Mouse (Mus musculus) frontal cortex, adult (tissue): Measurements from ENCODE around the gene Fgf18.

Experiments
- ATAC-seq: cut with Nextera tagmentation; 2 replicates; pipeline ENCODE4 v1.9.2; 2017; ENCODE audit warnings: mild to moderate bottlenecking, moderate library complexity, mixed read lengths; ENCODE audit not compliant: low TSS enrichment

Fgf18 gene

GRCm38 (mm10) chr11:33147171-33147571, at the start of gene Fgf18:
Gene Fgf18, minus strand, starts transcription at chr11:33147400.
- peak; percentile 38 for ATAC-seq

- ATAC-seq: no peak
Observed at GRCm38 (mm10) chr11:33196447-33197132, 49.4 kb upstream of the Fgf18 start.

GRCm38 (mm10) chr11:33195531-33196446, 48.6 kb upstream of the Fgf18 start:
- ATAC-seq: no peak

GRCm38 (mm10) chr11:33195061-33195460, 47.9 kb upstream of the Fgf18 start:
- ATAC-seq: no peak

GRCm38 (mm10) chr11:33193695-33194094, 46.5 kb upstream of the Fgf18 start:
- no peak for ATAC-seq

DNA sequence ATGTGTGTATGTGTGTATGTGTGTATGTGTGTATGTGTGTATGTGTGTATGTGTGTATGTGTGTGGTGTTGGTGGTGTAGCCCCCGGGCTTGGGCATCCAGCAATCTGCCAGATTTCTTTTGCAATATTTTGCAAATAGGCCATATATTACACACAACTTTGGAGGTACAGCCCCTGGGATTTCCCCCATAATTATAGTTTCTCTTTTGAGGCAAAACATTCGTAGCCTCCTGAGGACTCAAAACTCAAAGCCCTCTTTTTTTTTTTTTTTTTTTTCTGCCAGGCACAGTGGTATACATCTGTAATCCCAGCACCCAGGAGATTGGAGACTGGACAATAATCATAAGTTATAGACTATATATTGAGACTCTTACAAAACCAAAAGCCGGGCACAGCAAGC, 34.6 kb upstream of the Fgf18 start:
- ATAC-seq: no peak

DNA sequence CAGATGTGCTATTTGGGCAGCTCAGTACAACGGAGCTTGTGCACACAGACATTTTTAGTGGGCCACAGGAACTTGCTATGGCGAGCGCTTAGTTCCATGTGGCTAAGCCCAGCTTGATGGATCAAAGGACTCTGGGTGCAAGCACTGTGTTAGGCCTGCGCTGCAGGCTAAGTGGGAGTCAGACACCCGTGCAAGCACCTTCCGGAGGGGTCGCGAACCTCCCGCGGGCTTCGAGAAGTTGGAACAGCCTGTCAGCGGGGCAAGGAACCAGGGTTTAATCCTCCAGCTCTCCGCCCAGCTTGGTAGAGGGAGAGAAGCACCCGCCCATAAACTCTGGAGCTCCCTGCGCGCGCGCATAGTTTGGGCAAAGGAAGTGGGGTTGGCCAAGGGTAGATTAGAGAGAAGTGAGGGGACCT, 33.5 kb upstream of the Fgf18 start:
- ATAC-seq: no peak

DNA sequence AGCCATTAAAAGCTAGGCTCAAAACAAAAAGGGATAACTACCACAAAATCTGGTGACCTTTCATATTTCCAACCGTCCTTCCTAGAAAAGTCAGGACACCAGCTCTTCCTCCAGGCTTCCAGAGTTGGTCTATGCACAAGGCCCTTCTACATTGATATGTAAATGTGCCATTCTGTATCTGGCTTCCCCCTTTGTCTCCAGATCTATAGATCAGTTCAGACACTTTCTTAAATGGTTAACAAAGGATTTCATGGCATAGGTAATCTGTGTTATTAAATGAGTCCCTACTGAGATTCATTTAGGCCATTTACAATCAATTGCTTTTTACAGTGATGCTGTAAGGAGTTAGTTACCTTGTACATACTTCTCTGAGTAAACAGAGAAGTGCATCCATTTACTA, 32.6 kb upstream of the Fgf18 start:
- ATAC-seq: no peak

- peak; percentile 96 for ATAC-seq
Observed at GRCm38 (mm10) chr11:33176525-33177245, 29.5 kb upstream of the Fgf18 start.

- no peak for ATAC-seq
Observed at GRCm38 (mm10) chr11:33175768-33176167, 28.6 kb upstream of the Fgf18 start.

- peak; percentile 52; the same call in 1 of the 2 replicates for ATAC-seq
Observed at GRCm38 (mm10) chr11:33170489-33170888, 23.3 kb upstream of the Fgf18 start.

DNA sequence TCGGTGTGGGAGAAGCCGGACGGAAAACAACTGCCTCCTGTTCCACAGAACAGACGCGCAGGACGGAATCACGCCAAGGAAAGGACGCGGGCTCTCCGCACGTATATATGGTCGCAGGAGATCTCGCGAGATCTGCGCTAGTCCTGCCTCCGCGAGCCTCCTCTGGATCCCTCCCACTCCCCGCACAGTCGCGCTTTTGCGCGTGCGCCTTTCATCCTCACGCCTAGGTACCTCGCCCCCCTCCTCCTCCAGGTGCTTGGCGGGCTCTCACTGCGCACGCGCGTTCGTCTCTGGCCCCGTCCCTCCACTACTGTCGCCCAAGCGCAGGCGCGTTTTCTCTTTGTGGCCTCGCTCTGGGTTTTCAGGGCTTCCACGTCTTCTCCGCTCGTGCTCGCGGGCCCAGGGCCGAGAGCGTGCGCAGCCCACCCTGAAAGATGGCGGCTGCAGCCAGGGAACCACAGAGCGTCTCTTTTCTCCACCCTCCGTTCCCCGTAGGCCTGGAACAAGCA, 15.9 kb upstream of the Fgf18 start, which contains the start of gene Npm1:
TSS of gene Npm1 (minus strand) at position 209 of the 509 bp plus-strand sequence.
- ATAC-seq: peak; percentile 98

DNA sequence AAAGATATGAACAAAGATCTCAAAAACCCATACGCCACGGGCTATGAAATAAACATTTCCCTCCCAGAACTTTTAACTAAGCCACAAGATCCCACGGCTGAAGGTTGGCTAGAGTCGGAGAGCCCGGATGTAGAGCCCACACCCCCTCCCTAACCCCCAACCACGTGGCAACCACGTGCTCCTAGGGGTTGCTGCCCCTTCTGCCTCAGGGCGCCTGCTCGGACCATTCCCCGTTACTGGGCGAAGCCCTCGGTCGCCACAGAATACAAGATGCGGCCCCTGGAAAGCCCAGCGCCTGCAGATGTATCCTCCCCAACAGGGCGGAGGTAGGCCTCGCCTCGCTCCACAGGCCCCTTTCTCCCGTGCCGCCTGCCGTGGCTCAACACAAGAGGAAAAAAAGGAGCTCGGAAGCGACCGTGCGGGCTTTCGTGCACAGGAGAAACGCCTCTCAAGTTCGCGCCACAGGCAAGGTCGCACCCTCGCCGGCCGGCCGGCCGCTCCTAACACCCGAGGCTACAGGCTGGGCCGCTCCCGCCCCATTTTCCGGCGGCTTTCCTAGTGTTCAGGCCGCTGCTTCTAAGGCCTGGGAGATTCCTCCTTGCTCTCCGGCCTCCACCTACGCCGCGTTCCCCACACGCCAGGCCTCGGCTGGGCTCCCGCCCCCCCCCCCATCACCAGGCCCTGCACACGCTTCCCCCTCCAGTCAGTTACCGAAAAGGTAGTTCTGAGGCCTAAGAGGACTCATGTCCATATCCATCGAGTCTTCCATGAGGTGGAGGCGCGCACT, 15.2 kb upstream of the Fgf18 start:
- ATAC-seq: peak; percentile 43

DNA sequence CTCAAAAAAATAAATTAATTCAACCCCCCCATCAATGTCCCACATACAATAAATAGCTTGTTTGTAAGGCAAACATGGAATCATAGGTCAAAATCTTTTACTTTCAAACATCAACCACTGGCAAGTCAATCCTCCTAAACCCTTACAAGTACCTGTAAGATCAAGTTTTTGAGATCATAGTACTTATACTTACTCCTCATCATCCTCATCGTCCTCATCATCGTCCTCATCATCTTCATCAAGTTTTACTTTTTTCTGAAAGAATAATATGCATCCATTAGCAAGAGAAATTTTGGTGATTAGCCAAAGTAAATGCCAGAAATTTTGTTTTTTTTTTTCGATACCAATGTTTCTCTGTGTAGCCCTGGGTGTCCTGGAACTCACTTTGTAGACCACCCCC, 12.5 kb upstream of the Fgf18 start:
- no peak for ATAC-seq

- ATAC-seq: no peak
Observed at GRCm38 (mm10) chr11:33157453-33158196, 10.4 kb upstream of the Fgf18 start.

- no peak for ATAC-seq
Observed at GRCm38 (mm10) chr11:33156436-33157015, 9.3 kb upstream of the Fgf18 start.

DNA sequence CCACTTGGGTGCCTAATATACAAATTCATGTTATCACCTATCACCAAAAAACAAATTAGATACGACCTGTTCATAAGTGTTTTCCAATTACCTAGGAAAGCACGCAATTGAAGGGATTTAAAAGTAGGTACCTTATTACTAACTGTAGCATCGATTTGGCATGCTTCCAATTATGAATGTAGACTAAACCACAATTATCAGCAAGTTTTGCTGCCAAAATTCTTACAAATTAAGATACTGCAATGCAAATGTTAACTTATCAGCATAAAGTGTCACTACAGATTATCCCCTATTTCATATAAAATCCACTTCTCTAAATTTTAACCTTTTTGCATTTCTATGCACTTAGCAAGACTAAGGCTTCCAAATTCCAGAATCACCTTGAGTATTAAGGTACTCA, 7.3 kb upstream of the Fgf18 start:
- no peak for ATAC-seq

DNA sequence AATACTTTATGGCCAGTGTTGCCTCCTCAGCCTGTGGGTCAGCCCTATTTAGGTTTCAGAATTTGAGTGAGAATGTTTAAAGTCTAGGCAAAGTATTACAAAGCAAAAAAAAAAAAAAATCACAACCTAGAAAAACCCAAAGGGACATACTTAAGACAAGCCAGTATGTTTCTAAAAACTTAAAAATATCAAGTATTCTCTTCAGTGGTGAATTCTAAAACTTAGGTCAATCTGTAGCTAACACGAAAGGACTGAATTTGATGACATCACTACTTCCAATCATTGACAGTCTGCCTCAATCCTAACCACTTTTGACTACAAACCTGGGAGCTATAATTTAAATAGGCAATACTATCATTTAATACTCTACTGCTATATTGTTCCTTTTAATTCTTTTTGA, 5.8 kb upstream of the Fgf18 start:
- ATAC-seq: no peak

DNA sequence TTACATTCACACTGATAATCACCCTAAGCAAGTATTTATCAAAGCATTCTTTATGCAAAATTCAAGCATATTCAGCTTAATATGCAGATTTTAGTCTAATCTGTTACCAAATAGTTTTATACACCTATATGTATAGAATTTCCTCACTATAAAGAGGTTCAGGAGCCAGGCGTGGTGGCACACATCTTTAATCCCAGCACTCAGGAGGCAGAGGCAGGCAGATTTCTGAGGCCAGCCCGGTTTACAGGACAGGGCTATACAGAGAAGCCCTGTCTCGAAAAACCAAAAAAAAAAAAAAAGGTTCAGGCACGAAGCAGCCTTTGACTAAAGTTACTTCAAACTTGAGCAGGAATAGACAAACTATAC, 4.6 kb upstream of the Fgf18 start:
- ATAC-seq: no peak

- ATAC-seq: no peak
Observed at GRCm38 (mm10) chr11:33151128-33151779, 4.1 kb upstream of the Fgf18 start.
